Mouse (Mus musculus): Measurements from ENCODE around the gene Pdrg1. TPM values are rescaled to one million over a fixed set of nuclear protein-coding genes. Genes with fewer than 3 reads are reported as not detected.

The Pdrg1 gene
- total RNA-seq, 1 experiment: 52.2 TPM

GRCm38 (mm10) chr2:153019355-153019754 lies 4.1 kb upstream of the Pdrg1 start:
- no peak for DNase-seq (ENCODE audit: low read depth, low spot score)
- H3K27ac ChIP-seq (ENCODE audit: insufficient read depth, low read depth, low read length, poor library complexity, severe bottlenecking): no peak overlapping the region
- peaks cover 2 to 3% of the 10 kb centered on the region in 2 experiments; a peak in 3 of 4 replicates for H3K4me1 ChIP-seq (ENCODE audit: control insufficient read depth in 2 of 2, insufficient read depth in 2 of 2, low read length in 2 of 2, poor library complexity in 1 of 2)
- no peak overlapping the region for H3K9ac ChIP-seq (ENCODE audit: insufficient read depth, low read depth, low read length, poor library complexity, severe bottlenecking)
- in situ Hi-C loops (cut with MboI; ENCODE audit: low sequenced_read_pairs in 2 of 2, unreplicated experiment in 2 of 2): no loop called here
- no peak overlapping the region for H3K4me3 ChIP-seq (ENCODE audit: insufficient read depth in 1 of 2, low read depth in 1 of 2, low read length in 2 of 2, poor library complexity in 1 of 2, severe bottlenecking in 1 of 2)
- no peaks in the 10 kb centered on the region for H3K36me3 ChIP-seq (ENCODE audit: control insufficient read depth, insufficient read depth, low read length, poor library complexity, severe bottlenecking)
- TF ChIP-seq CHD2 (IDR thresholded peaks at IDR 0.05; ENCODE audit: low read depth, low read length) (no peak), MAFK (IDR thresholded peaks at IDR 0.05; ENCODE audit: insufficient read depth, low read depth, low read length) (no peak), ZC3H11A (IDR thresholded peaks at IDR 0.05; ENCODE audit: borderline replicate concordance, low read depth, low read length) (no peak)
- no peaks in the 10 kb centered on the region for H3K9me3 ChIP-seq (ENCODE audit: control insufficient read depth, insufficient read depth, low read depth, low read length)

- Histone ChIP-seq H3K4me1 (ENCODE audit: control insufficient read depth in 2 of 2, insufficient read depth in 2 of 2, low read length in 2 of 2, poor library complexity in 1 of 2) (peaks cover 2 to 7% of the 10 kb centered on the region in 2 experiments; a peak in 3 of 4 replicates), H3K27ac (ENCODE audit: insufficient read depth, low read depth, low read length, poor library complexity, severe bottlenecking) (no peak overlapping the region), H3K4me3 (ENCODE audit: insufficient read depth in 1 of 2, low read depth in 1 of 2, low read length in 2 of 2, poor library complexity in 1 of 2, severe bottlenecking in 1 of 2) (no peak overlapping the region), H3K36me3 (ENCODE audit: control insufficient read depth, insufficient read depth, low read length, poor library complexity, severe bottlenecking) (peaks cover 14% of the 10 kb centered on the region), H3K9ac (ENCODE audit: insufficient read depth, low read depth, low read length, poor library complexity, severe bottlenecking) (no peak overlapping the region), H3K9me3 (ENCODE audit: control insufficient read depth, insufficient read depth, low read depth, low read length) (no peaks in the 10 kb centered on the region)
- in situ Hi-C loops (cut with MboI; ENCODE audit: low sequenced_read_pairs in 2 of 2, unreplicated experiment in 2 of 2): no loop called here
- no peak for DNase-seq (ENCODE audit: low read depth, low spot score)
- TF ChIP-seq ZNF384 (IDR thresholded peaks at IDR 0.05; ENCODE audit: low read depth, low read length) (no peak), MAFK (IDR thresholded peaks at IDR 0.05; ENCODE audit: insufficient read depth, low read depth, low read length) (no peak), ZC3H11A (IDR thresholded peaks at IDR 0.05; ENCODE audit: borderline replicate concordance, low read depth, low read length) (no peak), CHD2 (IDR thresholded peaks at IDR 0.05; ENCODE audit: low read depth, low read length) (no peak), HCFC1 (IDR thresholded peaks at IDR 0.05; ENCODE audit: borderline replicate concordance, insufficient read depth, low read length) (no peak)
These were observed 1.6 kb upstream of the Pdrg1 start for GRCm38 (mm10) chr2:153016786-153017185.

- H3K9me3 ChIP-seq (ENCODE audit: control insufficient read depth, insufficient read depth, low read depth, low read length): no peaks in the 10 kb centered on the region
- peaks cover 0 to 6% of the 10 kb centered on the region in 2 experiments; a peak in 3 of 4 replicates for H3K4me1 ChIP-seq (ENCODE audit: control insufficient read depth in 2 of 2, insufficient read depth in 2 of 2, low read length in 2 of 2, poor library complexity in 1 of 2)
- TF ChIP-seq ZNF384 (IDR thresholded peaks at IDR 0.05; ENCODE audit: low read depth, low read length): no peak
- no peak for TF ChIP-seq ZC3H11A (IDR thresholded peaks at IDR 0.05; ENCODE audit: borderline replicate concordance, low read depth, low read length)
- no peak for TF ChIP-seq HCFC1 (IDR thresholded peaks at IDR 0.05; ENCODE audit: borderline replicate concordance, insufficient read depth, low read length)
- no peak for TF ChIP-seq MAFK (IDR thresholded peaks at IDR 0.05; ENCODE audit: insufficient read depth, low read depth, low read length)
- no peak for TF ChIP-seq CHD2 (IDR thresholded peaks at IDR 0.05; ENCODE audit: low read depth, low read length)
- no peak overlapping the region for H3K27ac ChIP-seq (ENCODE audit: insufficient read depth, low read depth, low read length, poor library complexity, severe bottlenecking)
- H3K9ac ChIP-seq (ENCODE audit: insufficient read depth, low read depth, low read length, poor library complexity, severe bottlenecking): no peak overlapping the region
- no peak for DNase-seq (ENCODE audit: low read depth, low spot score)
- H3K36me3 ChIP-seq (ENCODE audit: control insufficient read depth, insufficient read depth, low read length, poor library complexity, severe bottlenecking): peaks cover 15% of the 10 kb centered on the region
- H3K4me3 ChIP-seq (ENCODE audit: insufficient read depth in 1 of 2, low read depth in 1 of 2, low read length in 2 of 2, poor library complexity in 1 of 2, severe bottlenecking in 1 of 2): no peak overlapping the region
- in situ Hi-C loops (cut with MboI; ENCODE audit: low sequenced_read_pairs in 2 of 2, unreplicated experiment in 2 of 2): no loop called here
These were observed 577 bp upstream of the Pdrg1 start for GRCm38 (mm10) chr2:153015804-153016203.

- peaks cover 30% of the 10 kb centered on the region for H3K36me3 ChIP-seq (ENCODE audit: control insufficient read depth, insufficient read depth, low read length, poor library complexity, severe bottlenecking)
- TF ChIP-seq MAFK (IDR thresholded peaks at IDR 0.05; ENCODE audit: insufficient read depth, low read depth, low read length): no peak
- TF ChIP-seq CHD2 (IDR thresholded peaks at IDR 0.05; ENCODE audit: low read depth, low read length): no peak
- no peak for TF ChIP-seq ZC3H11A (IDR thresholded peaks at IDR 0.05; ENCODE audit: borderline replicate concordance, low read depth, low read length)
- TF ChIP-seq HCFC1 (IDR thresholded peaks at IDR 0.05; ENCODE audit: borderline replicate concordance, insufficient read depth, low read length): no peak
- no peak for TF ChIP-seq ZNF384 (IDR thresholded peaks at IDR 0.05; ENCODE audit: low read depth, low read length)
These were observed 1.3 kb downstream of the Pdrg1 start for GRCm38 (mm10) chr2:153013724-153014515.

More at GRCm38 (mm10) chr2:153013724-153014515, 1.3 kb downstream of the Pdrg1 start:
- peak overlapping the region; percentile 28 for H3K9ac ChIP-seq (ENCODE audit: insufficient read depth, low read depth, low read length, poor library complexity, severe bottlenecking)
- peaks cover 0 to 6% of the 10 kb centered on the region in 2 experiments; a peak in 3 of 4 replicates for H3K4me1 ChIP-seq (ENCODE audit: control insufficient read depth in 2 of 2, insufficient read depth in 2 of 2, low read length in 2 of 2, poor library complexity in 1 of 2)
- no peak for DNase-seq (ENCODE audit: low read depth, low spot score)
- in situ Hi-C loops (cut with MboI; ENCODE audit: low sequenced_read_pairs in 2 of 2, unreplicated experiment in 2 of 2): no loop called here
- peak overlapping the region; percentile 77 to 87 for H3K4me3 ChIP-seq (ENCODE audit: insufficient read depth in 1 of 2, low read depth in 1 of 2, low read length in 2 of 2, poor library complexity in 1 of 2, severe bottlenecking in 1 of 2)
- no peak overlapping the region for H3K27ac ChIP-seq (ENCODE audit: insufficient read depth, low read depth, low read length, poor library complexity, severe bottlenecking)
- no peaks in the 10 kb centered on the region for H3K9me3 ChIP-seq (ENCODE audit: control insufficient read depth, insufficient read depth, low read depth, low read length)
